Mouse (Mus musculus) T-helper 1 cell (primary cell): ENCODE measurements around the gene Tas2r114.

Experiments used
- in situ Hi-C: fragments of 300-600 bp; cut with MboI, MseI; formaldehyde crosslinking; loops from one replicate; pipeline ENCODE4 v1.15.1; 2025; ENCODE audit warnings: high pct_unique_total_duplicates

Tas2r114 gene

GRCm38 (mm10) chr6:131689963-131690362 lies at the start of gene Tas2r114:
TSS of gene Tas2r114 (minus strand) at chr6:131690063.
- in situ Hi-C loops, result no loop called here

- in situ Hi-C loops, result no loop called here
These were observed 22.9 kb upstream of the Tas2r114 start for GRCm38 (mm10) chr6:131712803-131713202.

- in situ Hi-C loops, result no loop called here
These were observed 2.5 kb downstream of the Tas2r114 start, which contains the start of gene Tas2r105 for GRCm38 (mm10) chr6:131687395-131687794. TSS of gene Tas2r105 (minus strand) at chr6:131687495.

- in situ Hi-C loops, result no loop called here
These were observed 4.2 kb downstream of the Tas2r114 start, which contains the start of gene Tas2r104 for GRCm38 (mm10) chr6:131685644-131686043. TSS of gene Tas2r104 (minus strand) at chr6:131685744.

GRCm38 (mm10) chr6:131678786-131679185 lies 11.1 kb downstream of the Tas2r114 start, which contains the start of gene Tas2r106:
TSS of gene Tas2r106 (minus strand) at chr6:131678886.
- in situ Hi-C loops, result no loop called here

- in situ Hi-C loops, result no loop called here
These were observed 29.8 kb downstream of the Tas2r114 start, which contains the start of gene Tas2r107 for GRCm38 (mm10) chr6:131660049-131660448. TSS of gene Tas2r107 (minus strand) at chr6:131660149.
